Mouse (Mus musculus): Measurements from ENCODE around the gene Spz1.
A peak's percentile ranks its signal among the peaks of the same experiment; 100 is the strongest.

Gene Spz1

DNA sequence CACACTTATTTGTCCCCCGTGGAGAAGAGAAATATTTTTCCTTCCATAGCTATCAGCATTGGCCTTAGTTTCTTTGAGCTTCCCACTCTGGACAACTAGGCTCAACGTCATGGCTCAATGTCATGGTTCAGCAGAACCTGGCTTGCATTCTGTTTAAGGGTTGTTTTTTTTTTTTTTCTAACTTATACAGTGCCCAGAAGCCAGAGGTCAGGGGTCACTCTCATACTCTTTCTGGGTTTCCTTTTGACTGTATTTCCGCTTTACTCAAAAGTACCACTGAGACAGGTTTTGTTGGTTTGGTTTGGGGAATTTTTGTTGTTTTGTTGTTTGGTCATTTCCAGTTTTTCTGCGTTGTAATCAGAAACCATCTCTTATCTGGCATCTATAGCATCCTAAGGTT, 2.2 kb upstream of the Spz1 start:
- no peak for DNase-seq

DNA sequence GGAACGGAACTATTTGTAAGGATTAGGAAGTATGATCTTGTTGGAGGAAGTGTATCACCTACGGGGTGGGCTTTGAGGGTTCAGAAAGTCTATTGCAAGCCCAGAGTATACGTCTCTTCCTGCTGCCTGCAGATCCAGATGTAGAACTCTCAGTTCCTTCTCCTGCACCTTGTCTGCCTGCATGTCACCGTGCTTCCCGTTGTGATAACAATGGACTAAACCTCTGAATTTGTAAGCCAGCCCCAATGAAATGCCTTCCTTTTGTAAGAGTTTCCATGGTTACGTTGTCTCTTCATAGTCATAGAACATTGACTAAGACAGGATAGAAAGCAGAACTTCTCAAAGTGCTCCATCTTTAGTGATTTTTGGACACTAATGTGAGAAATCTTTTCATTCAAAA, 716 bp upstream of the Spz1 start:
- no peak for DNase-seq

DNA sequence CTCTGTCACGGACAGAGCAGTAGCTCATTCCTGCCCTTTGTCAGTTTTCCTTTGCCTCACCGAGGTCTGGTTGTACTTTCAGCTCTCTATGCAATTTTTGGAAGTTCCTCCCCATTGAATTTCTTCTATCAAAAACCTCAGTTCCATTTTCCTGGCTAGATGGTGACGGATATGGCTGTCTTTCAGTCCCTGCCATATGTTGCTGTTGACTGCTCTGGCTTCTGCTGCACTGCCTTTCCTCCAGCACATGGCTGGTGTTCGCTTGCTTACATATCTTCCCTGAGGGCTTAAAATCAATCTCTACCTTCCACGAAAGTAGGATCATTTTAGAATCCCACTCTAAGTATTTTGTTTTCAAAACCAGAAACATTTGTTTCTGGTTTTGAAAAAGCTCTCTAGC, 16.5 kb downstream of the Spz1 start:
- no peak for DNase-seq

DNA sequence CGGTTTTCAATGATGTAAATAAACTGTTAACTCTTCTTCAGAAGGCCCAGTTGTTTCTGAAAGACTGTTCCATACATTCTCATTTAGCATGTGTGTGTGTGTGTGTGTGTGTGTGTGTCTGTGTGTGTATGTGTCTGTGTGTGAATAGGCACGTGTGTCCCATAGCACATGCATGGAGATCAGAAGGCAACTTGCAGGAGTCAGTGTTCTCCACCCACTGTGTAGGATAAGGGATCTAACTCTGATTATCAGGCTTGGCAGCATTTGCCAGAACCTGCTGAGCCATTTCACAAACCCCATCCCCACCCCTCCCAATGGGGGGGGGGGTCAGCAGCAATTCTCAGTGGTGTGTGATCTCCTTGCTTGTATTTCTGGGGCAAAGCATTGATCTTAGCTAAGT, 18.7 kb downstream of the Spz1 start:
- no peak for DNase-seq

DNA sequence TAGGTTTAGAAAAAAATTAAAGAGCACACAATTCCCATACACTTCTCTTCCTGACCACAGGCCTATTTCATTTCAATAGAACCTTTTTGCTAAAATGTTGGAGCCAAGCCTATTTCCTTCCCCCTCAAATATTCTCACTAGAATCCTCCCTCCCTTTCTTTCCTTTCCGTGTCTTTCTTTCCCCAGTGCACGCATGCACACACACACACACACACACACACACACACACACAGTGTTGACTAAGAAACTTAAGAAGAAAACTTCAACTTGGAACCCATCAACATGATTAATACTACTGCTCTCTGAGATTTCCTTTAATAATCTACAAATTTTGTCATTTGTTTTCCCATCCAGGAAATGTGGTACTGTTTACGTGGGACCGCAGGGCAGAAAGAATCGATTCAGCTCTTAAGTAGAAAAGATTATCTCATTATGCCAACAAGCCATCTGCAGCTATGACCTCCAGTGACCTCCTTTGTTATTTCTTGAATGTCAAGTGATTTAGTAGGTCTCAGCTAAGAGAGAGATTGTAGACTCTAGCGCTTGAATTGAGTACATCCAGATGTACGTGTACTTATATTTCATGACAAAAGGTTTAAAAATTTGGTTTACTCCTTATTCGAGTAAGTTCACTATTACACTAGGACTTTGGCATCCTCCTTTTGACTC, 19.4 kb downstream of the Spz1 start:
- DNase-seq, result no peak

DNA sequence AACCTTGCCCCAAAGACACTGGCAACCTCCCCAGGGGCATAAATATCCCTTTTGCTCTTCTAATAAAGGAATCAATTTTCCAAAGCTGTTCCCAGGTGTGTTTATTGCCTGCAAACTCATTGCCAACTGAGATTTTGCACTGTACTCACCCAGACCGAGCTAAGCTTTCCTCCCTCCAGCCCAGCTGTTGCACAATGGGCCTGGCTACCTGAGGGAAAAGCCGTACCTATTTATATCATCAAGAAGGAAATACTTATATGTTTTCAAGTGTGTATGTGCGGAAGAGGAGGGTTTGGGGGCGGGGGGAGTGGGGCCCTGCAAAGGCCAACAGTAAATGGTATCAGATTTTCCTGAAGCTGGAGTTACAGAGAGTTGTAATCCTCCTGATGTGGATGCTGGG, 28.9 kb downstream of the Spz1 start:
- no peak for DNase-seq

DNA sequence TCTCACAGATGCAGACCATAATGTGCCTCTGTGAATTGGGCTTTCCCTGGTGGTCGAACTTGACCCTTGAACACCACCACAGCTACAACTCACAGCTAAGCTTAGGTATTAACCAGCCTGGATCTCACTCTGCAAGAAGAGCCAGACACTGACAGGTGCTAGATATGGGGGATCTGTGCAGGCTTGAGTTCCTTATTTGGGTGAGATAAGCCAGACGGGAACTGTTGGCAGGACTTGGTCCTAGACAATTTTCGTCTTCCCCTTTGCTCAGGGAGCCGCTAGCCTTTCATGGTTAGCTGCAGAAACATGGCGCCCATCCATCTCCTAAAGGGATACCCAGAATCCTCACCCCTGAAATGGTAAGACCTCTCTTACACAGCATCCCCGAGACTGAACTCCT, 35.0 kb downstream of the Spz1 start:
- no peak for DNase-seq

DNA sequence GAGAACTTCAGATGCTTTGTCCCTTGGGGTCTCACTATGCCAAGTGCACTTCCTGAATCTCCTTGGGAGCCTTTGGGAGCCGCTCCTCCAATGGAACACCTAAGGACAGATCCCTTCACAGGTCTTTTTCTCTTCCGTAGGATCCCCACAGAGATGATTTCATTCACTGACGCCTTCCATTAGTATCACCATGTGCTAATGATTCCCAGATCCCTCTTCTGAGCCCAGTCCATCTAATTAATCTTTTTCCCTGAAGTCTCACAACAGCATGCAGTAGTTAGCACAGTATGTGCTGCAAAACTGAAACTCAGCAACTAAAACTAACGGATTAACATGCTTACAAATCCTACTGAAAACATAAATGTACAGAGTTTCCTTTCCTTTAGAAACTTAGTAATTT, 36.8 kb downstream of the Spz1 start:
- DNase-seq, result no peak

DNA sequence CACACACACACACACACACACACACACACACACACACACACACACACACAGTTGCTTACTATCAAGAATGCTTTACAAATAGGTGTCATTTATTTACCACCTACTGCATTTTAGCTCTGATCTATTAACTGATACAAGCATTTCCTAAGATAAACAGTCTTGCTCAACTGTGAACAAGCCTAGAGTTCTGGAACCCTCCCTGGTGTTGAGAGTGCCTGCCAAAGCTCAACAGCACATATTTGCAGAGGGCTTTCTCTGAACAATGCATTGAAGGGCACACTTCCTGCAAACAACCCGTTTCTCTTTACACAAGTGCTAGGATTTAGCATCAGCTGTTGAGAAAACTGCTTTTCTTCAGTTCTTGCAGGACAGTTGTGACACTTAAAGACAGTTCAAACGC, 42.2 kb downstream of the Spz1 start:
- DNase-seq, result no peak

DNA sequence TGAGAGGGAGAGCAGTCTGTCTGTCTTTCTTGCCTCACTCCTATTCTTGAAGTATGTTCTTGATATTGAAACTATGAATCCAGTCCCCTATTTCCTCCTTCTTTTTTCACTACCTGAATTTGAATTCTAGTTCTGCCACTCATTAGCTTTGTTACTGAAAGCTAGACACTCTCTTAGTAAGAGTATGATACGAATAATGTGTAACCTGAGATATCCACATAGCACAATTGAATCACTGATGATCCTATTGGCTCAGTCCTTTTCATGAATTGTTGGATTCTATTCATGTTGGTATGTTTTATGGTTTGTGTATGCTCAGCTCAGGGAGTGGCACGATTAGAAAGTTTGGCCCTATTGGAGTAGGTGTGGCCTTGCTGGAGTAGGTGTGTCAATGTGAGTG, 43.8 kb downstream of the Spz1 start:
- DNase-seq, result no peak

DNA sequence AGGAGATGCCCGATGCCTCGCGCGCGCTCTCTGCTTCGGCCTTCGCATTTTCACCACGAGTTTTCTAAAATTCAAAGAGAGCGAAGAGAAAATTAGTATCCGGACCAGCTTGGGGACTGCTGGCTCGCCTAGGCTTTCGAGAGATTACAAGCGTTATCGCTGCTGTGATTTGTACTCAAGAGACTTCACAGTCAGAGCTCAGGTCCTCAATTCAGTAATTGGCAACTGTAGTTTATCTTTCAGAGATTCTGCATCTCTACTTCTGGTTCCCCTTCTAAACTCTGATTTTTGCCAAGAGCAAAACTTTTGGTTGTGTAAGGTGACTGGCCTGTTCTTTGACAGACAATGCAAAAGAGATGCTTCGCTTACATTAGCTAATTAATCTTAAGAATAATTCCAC, 44.7 kb downstream of the Spz1 start:
- DNase-seq, result no peak

DNA sequence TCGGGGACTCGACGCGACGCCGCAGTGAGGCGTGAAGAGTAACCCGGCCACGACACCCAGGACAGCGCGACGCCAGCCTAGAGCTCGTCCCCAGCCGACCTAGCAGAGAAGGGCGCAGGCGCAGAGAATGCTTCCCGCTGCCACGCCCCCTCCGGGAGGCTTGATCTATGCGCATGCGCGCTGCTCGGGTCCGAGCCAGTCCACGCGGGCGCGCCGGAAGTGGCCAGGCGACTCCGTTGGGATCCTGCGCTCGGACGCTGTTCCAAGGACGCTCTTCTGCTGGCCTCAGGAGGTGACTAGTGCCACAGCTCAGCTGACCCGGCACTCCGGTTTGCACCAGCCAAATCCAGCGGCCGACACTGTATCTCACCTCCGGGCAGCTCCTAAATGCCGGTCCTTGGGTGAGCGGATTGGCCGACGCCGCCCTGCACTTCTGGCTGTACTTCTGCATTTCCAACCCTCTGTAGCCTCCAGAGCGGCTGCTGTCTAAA, 45.2 kb downstream of the Spz1 start, which contains the start of gene Zfyve16:
Gene Zfyve16 (minus strand): TSS at position 148 of the 491 bp plus-strand sequence.
- peak; percentile 96 for DNase-seq

DNA sequence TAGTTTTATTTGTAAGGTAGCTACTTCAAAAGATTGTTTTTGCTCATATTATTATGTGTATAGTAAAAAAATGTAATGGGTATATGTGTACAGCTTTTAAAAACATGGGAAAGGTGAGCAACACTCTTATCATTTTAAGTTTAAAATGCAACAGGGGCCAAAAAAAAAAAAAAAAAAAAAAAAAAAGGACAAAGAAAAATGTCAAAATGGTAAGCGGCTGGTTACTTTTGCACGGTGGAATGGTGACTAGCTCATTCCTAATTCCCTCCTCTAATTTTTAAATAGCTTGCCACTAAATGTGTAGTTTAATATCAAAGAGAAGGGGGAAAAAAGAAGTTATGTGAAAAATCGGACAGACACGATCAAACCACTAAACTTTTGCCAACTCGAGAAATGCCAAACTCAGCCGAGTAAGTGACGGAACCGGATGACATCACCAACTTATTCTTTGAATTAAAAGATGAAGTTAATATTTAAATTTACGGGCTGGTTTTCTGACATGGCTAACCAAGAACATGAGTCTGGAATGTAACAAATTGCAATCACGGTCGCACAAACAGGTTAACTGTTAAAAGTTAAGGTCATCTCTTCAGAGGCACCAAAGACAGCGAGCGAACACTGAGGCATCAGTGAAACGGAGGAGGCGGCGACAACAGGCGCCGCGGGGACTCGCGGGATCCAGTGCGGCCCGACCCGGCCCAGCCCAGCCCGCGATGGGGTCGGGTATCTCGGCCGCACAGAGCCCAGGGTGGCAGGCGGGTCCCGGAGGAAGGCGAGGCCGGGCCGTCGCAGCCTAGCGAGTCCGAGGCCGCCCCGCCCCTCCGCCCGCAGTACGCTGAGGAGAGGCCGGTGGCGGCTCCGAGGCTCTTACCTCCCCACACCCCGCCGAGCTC, 45.9 kb downstream of the Spz1 start:
- no peak for DNase-seq
